Mouse (Mus musculus) limb, embryonic 14.5 days (tissue): Measurements from ENCODE around the gene Emc8. TPM values are rescaled to one million over a fixed set of nuclear protein-coding genes. Genes with fewer than 3 reads are reported as not detected.

ENCODE experiments used
- ATAC-seq: fragments of 200-750 bp; cut with Nextera tagmentation; 2 replicates; pipeline ENCODE4 v1.8.0; 2017; ENCODE audit warnings: low read depth, moderate number of reproducible peaks, moderate TSS enrichment; ENCODE audit not compliant: low FRiP score
- DNase-seq: peaks from one replicate; pipeline ENCODE4 v3.0.0-alpha.2; 2015; ENCODE audit warnings: low spot score
- H3K27ac ChIP-seq: fragments of 300-500 bp; sonication (generic); replicated peaks from 2 replicates; pipeline ENCODE4 v1.5.1; 2014; ENCODE audit warnings: low read depth, mild to moderate bottlenecking, low read length, moderate library complexity, mixed read lengths
- H3K27me3 ChIP-seq: fragments of 300-500 bp; sonication (generic); 2 replicates; pipeline ENCODE4 v1.6.1; 2014; ENCODE audit warnings: low read length, mixed read lengths; ENCODE audit not compliant: control insufficient read depth, insufficient read depth
- H3K36me3 ChIP-seq: fragments of 300-500 bp; sonication (generic); 2 replicates; pipeline ENCODE4 v1.6.1; 2014; ENCODE audit warnings: mild to moderate bottlenecking, low read length, moderate library complexity, mixed read lengths; ENCODE audit not compliant: control insufficient read depth, insufficient read depth
- H3K4me1 ChIP-seq: fragments of 300-500 bp; sonication (generic); 2 replicates; pipeline ENCODE4 v1.6.1; 2014; ENCODE audit warnings: antibody characterized with exemption, low read length, mixed read lengths; ENCODE audit not compliant: control insufficient read depth, insufficient read depth
- H3K4me2 ChIP-seq: fragments of 300-500 bp; sonication (generic); replicated peaks from 2 replicates; pipeline ENCODE4 v1.6.1; 2014; ENCODE audit warnings: low read depth, mild to moderate bottlenecking, low read length, moderate library complexity; ENCODE audit not compliant: severe bottlenecking
- H3K4me3 ChIP-seq: fragments of 300-500 bp; sonication (generic); replicated peaks from 2 replicates; pipeline ENCODE4 v1.5.1; 2014; ENCODE audit warnings: low read length
- H3K9ac ChIP-seq: fragments of 300-500 bp; sonication (generic); 2 replicates; pipeline ENCODE4 v1.6.1; 2014; ENCODE audit warnings: mild to moderate bottlenecking, low read depth, low read length, moderate library complexity; ENCODE audit not compliant: severe bottlenecking
- H3K9me3 ChIP-seq: fragments of 300-500 bp; sonication (generic); 2 replicates; pipeline ENCODE4 v1.6.1; 2016; ENCODE audit warnings: low read length; ENCODE audit not compliant: control insufficient read depth
- POLR2A ChIP-seq: fragments of 200-500 bp; IDR thresholded peaks from 2 replicates; pipeline ENCODE4 v1.8.0; 2012; ENCODE audit warnings: inconsistent platforms, mild to moderate bottlenecking, moderate library complexity, borderline replicate concordance; ENCODE audit not compliant: insufficient read depth, insufficient read length; ENCODE audit errors: extremely low read depth
- WGBS: fragments of 180-500 bp; shearing (Covaris S2); extraction: QIAGEN DNeasy Blood & Tissue Kit; methylation state at CpG from one replicate; pipeline ENCODE4 v1.1.7; 2014; 5-methylcytosine and 5-hydroxymethylcytosine counted together
- polyA plus RNA-seq, 2 experiments: library from polyadenylated mRNA; depleted of rRNA in 1 of 2; stranded (reverse) in 1 of 2; unstranded in 1 of 2; fragments of >200 nt; fragmentation: Nextera tagmentation in 1 of 2; extraction: Ambion mirVana in 1 of 2; gene quantifications; 2 replicates each; pipeline versions ENCODE4 v1.2.1 to v1.2.3; 2012 to 2014

The Emc8 gene
- polyA plus RNA-seq, 2 experiments: 109 to 238 TPM

DNA sequence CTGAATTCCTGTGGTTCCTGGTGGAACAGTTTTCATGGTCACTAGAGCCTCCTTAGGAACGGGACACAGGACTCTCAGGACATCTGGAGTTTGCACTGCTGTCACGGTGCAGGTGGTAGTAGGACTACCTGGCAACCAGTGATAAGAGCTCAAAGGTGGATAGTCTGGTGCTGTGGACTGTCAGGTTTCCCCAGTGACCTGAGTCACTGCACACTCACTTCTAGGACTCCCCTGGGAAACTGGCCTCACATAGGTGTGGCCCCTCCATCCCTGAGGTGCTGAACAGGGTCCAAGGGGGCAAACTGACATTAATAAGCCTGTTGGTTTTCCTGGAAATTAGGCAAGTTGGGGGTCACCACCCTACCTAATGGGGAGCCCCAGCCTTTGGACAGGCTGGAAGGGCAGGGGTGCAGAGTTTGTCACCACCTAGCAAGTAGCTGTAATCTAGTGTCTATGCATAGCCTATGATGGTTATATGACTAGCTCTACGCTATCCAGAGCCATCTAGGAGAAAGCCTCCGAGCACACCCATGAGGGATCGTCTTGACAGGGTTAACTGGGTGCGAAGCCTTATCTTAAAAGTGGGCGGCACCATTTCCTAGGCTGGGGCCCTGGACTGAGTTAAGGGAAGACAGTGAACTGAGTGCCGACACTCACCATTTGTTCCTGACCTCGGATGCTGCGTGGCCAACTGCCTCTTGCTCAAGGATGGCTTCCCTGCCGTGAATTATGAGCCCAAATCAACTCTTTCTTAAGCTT, 11.4 kb upstream of the Emc8 start:
- 56% methylated on average over 11 of the region's 11 CpGs for WGBS
- Histone ChIP-seq H3K4me3 (no peak overlapping the region), H3K36me3 (peaks cover 8% of the 10 kb centered on the region), H3K27me3 (no peaks in the 10 kb centered on the region), H3K9me3 (no peaks in the 10 kb centered on the region), H3K9ac (no peak overlapping the region), H3K4me1 (no peaks in the 10 kb centered on the region), H3K27ac (no peak overlapping the region), H3K4me2 (no peak overlapping the region)
- no peak for DNase-seq
- ATAC-seq: no peak
- no peak for TF ChIP-seq POLR2A

DNA sequence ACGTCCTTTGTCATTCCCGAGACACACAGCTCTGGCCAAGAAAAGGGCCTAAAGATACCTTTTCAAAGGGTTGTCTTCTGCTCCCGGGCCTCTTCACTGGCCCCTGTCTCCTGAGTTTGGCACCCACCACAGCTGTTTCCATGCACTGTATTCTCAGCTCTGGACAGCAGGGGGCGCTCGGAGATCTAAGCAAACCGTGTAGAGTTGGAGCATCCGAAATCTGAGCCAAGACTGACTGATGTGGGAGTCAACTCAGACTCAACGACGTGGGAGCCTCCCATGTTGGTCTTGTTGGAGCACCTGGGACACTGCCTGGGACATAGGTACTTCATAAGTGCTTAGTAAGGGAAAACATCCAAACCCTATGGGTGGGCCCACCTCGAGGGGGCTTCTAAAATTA, 10.1 kb upstream of the Emc8 start:
- DNase-seq: peak; percentile 91

DNA sequence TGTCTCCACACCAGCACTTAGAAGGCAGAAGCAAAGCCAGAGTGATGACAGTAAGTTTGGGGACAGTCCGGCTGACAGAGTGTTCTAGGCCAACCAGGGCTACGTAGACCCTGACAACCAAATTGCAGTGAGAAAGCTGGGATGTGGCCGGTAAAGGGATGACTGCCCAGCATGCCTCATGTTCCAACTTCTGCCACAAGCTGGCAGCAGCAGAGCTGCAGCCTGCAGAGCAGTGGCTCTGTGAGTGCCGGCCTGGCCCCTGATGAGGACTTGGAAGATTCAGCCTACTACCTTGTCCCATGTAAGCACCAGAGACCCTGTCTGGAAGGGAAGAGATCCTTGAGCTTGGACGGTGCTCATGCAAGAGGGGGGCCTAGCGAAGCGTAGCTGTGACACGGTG, 7.3 kb upstream of the Emc8 start:
- no peak for ATAC-seq
- no peak for TF ChIP-seq POLR2A
- 76% methylated on average over 8 of the region's 8 CpGs for WGBS

More for the DNA sequence above, 10.1 kb upstream of the Emc8 start:
- Histone ChIP-seq H3K4me1 (no peaks in the 10 kb centered on the region), H3K27me3 (no peaks in the 10 kb centered on the region), H3K4me2 (no peak overlapping the region), H3K27ac (no peak overlapping the region), H3K4me3 (no peak overlapping the region), H3K9me3 (no peaks in the 10 kb centered on the region), H3K9ac (no peak overlapping the region), H3K36me3 (peaks cover 17% of the 10 kb centered on the region)
- 11% methylated on average over 10 of the region's 10 CpGs for WGBS
- peak; percentile 39; the same call in 1 of the 2 replicates for ATAC-seq
- no peak for TF ChIP-seq POLR2A

DNA sequence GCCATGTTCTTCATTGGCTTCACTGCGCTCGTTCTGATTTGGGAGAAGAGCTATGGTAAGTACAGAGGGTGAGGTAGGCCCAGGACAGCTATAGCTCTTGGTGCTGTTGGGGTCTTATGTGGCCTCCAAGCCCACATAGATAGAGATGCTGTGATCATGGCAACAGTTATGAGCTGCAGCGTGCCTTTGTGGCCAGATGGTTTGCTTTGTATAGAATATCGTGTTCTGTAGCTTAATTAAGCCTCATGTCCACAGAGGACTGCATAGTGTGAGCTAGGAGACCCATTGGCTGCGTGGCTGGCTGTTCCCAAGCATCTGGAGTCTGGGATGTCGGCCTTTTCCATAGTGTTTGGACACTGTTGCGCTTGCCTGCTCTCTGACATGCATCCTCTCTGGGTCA, 4.9 kb upstream of the Emc8 start:
- H3K4me2 ChIP-seq: no peak overlapping the region
- no peaks in the 10 kb centered on the region for H3K27me3 ChIP-seq
- ATAC-seq (no peak), DNase-seq (no peak)
- H3K36me3 ChIP-seq: peaks cover 54% of the 10 kb centered on the region
- H3K9ac ChIP-seq: no peak overlapping the region
- WGBS: 96% methylated on average over 7 of the region's 7 CpGs
- peaks cover 5% of the 10 kb centered on the region; the same call in 1 of the 2 replicates for H3K4me1 ChIP-seq
- no peaks in the 10 kb centered on the region for H3K9me3 ChIP-seq
- H3K4me3 ChIP-seq: no peak overlapping the region
- TF ChIP-seq POLR2A: no peak
- H3K27ac ChIP-seq: no peak overlapping the region

More for the DNA sequence above, 7.3 kb upstream of the Emc8 start:
- Histone ChIP-seq H3K4me2 (no peak overlapping the region), H3K27me3 (no peaks in the 10 kb centered on the region), H3K4me1 (no peaks in the 10 kb centered on the region), H3K36me3 (peaks cover 43% of the 10 kb centered on the region), H3K4me3 (no peak overlapping the region), H3K27ac (no peak overlapping the region), H3K9me3 (no peaks in the 10 kb centered on the region), H3K9ac (no peak overlapping the region)
- DNase-seq: no peak

DNA sequence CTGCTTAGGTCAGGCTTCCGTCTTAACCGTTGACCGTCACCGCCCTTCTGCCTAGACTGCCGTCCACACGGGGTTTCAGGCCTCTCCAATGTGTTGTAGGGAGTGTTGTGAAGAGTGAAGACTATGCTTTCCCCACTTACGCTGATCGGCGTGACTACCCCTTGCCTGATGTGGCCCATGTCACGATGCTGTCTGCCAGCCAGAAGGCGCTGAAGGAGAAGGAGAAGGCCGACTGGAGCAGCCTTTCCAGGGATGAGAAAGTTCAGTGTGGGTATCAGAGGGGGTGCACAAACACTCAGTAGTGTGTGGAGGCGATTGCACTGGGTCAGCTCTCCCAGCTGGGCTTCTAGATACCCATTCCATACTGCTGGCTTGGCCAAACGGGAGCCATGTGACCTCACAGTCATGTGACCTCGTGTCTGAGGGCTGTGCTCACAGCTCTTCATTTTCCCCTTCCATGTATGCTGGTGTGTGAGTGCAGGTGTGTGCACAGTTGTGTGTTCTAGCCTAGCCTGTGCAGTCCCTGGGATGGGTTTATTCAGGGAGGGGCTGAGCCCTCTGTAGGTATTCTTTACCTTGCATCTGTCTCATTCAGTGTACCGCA, 4.4 kb upstream of the Emc8 start:
- Histone ChIP-seq H3K4me2 (no peak overlapping the region), H3K4me1 (peaks cover 5% of the 10 kb centered on the region; the same call in 1 of the 2 replicates), H3K9ac (no peak overlapping the region), H3K9me3 (no peaks in the 10 kb centered on the region), H3K27ac (no peak overlapping the region), H3K36me3 (peaks cover 54% of the 10 kb centered on the region), H3K4me3 (no peak overlapping the region), H3K27me3 (no peaks in the 10 kb centered on the region)
- no peak for ATAC-seq
- TF ChIP-seq POLR2A: no peak
- DNase-seq: no peak
- WGBS: 90% methylated on average over 16 of the region's 16 CpGs
